Mouse (Mus musculus): ENCODE data around the gene Gucy2g. TPM values are rescaled to one million over a fixed set of nuclear protein-coding genes. Genes with fewer than 3 reads are reported as not detected.
A peak's percentile ranks its signal among the peaks of the same experiment; 100 is the strongest.

Gene Gucy2g
- polyA plus RNA-seq, 1 experiment from 2014 or later: not detected

DNA sequence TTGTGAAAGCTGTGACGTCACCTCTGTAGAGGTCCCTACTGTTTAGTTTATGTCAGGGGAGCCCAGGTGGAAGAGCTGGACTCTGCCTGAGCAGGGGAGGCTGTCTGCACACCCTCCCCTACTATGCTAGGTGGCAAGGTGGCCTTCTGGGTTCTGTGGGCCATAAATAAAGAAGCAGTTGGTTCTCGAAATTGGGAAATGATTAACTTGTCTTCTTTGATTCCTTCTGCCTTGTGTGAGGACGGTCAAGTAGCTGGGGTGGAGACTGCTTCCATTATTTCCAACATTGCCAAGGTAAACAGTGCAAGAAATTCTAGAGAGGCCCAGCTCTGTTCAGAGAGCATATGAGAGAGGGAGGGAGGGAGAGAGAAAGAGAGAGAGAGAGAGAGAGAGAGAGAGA, 27.1 kb upstream of the Gucy2g start:
- Histone ChIP-seq H3K9me3 (ENCODE audit: control insufficient read depth, low read length) (no peaks in the 10 kb centered on the region), H3K9ac (ENCODE audit: low read length) (no peak overlapping the region), H3K4me2 (ENCODE audit: low read depth) (no peak overlapping the region), H3K36me3 (ENCODE audit: control insufficient read depth, insufficient read depth, low read length) (no peaks in the 10 kb centered on the region), H3K4me1 (ENCODE audit: control insufficient read depth, insufficient read depth, low read length) (no peaks in the 10 kb centered on the region), H3K27ac (ENCODE audit: low read depth, low read length) (no peak overlapping the region), H3K27me3 (ENCODE audit: control insufficient read depth, insufficient read depth, low read length) (no peaks in the 10 kb centered on the region), H3K4me3 (ENCODE audit: low read depth, low read length) (no peak overlapping the region)
- 63% methylated on average over 3 of the region's 3 CpGs for WGBS
- ATAC-seq (ENCODE audit: insufficient read depth, low FRiP score, low TSS enrichment): no peak
- no peak for DNase-seq (ENCODE audit: low spot score)

DNA sequence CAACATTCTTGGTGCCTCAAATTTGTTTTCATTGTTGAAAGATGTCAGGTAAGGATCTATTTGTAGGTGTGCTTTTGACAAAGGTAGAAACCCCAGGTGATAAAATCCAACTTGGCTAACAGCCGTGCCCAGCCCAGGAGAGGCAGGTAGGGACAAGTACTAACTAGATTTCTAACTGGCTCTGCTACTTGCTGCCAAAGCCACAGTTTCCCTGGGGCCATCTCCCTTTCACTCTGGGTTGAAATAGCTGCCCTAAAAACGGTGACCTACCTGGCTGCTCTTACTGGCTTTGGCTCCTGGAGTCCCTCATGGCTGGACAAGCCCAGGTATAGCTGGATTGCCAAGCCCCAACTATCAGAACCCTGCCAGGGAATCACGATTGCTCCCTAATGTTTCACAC, 25.8 kb upstream of the Gucy2g start:
- no peak for DNase-seq (ENCODE audit: low spot score)
- Histone ChIP-seq H3K36me3 (ENCODE audit: control insufficient read depth, insufficient read depth, low read length) (no peaks in the 10 kb centered on the region), H3K4me3 (ENCODE audit: low read depth, low read length) (no peak overlapping the region), H3K4me1 (ENCODE audit: control insufficient read depth, insufficient read depth, low read length) (no peaks in the 10 kb centered on the region), H3K9ac (ENCODE audit: low read length) (no peak overlapping the region), H3K27ac (ENCODE audit: low read depth, low read length) (no peak overlapping the region), H3K27me3 (ENCODE audit: control insufficient read depth, insufficient read depth, low read length) (no peaks in the 10 kb centered on the region), H3K9me3 (ENCODE audit: control insufficient read depth, low read length) (no peaks in the 10 kb centered on the region), H3K4me2 (ENCODE audit: low read depth) (no peak overlapping the region)
- no peak for ATAC-seq (ENCODE audit: insufficient read depth, low FRiP score, low TSS enrichment)
- 83% methylated on average over 3 of the region's 3 CpGs for WGBS

DNA sequence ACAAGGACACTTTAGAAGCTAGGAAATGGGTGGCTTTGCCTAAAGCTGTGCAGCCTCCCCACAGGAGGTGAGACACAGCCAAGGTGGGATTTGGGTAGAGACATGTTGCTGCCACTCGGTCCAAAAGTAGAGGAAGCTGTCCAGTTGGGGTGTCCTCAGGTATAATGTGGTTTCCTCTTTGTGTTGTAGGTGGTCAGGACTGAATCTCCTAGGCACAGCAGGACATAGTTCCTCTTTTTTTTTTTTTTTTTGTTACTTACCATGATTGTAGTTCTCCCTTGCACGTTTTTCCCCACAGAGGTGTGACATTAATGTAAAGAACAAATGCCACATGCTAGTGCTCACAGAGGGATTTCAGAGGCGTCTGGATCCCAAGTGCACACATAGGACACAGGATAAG, 24.2 kb upstream of the Gucy2g start:
- no peaks in the 10 kb centered on the region for H3K9me3 ChIP-seq (ENCODE audit: control insufficient read depth, low read length)
- H3K27ac ChIP-seq (ENCODE audit: low read depth, low read length): no peak overlapping the region
- 84% methylated on average over 3 of the region's 3 CpGs for WGBS
- DNase-seq (ENCODE audit: low spot score): no peak
- no peak overlapping the region for H3K4me3 ChIP-seq (ENCODE audit: low read depth, low read length)
- H3K9ac ChIP-seq (ENCODE audit: low read length): no peak overlapping the region
- no peaks in the 10 kb centered on the region for H3K4me1 ChIP-seq (ENCODE audit: control insufficient read depth, insufficient read depth, low read length)
- no peak overlapping the region for H3K4me2 ChIP-seq (ENCODE audit: low read depth)
- ATAC-seq (ENCODE audit: insufficient read depth, low FRiP score, low TSS enrichment): no peak
- H3K27me3 ChIP-seq (ENCODE audit: control insufficient read depth, insufficient read depth, low read length): no peaks in the 10 kb centered on the region
- no peaks in the 10 kb centered on the region for H3K36me3 ChIP-seq (ENCODE audit: control insufficient read depth, insufficient read depth, low read length)

DNA sequence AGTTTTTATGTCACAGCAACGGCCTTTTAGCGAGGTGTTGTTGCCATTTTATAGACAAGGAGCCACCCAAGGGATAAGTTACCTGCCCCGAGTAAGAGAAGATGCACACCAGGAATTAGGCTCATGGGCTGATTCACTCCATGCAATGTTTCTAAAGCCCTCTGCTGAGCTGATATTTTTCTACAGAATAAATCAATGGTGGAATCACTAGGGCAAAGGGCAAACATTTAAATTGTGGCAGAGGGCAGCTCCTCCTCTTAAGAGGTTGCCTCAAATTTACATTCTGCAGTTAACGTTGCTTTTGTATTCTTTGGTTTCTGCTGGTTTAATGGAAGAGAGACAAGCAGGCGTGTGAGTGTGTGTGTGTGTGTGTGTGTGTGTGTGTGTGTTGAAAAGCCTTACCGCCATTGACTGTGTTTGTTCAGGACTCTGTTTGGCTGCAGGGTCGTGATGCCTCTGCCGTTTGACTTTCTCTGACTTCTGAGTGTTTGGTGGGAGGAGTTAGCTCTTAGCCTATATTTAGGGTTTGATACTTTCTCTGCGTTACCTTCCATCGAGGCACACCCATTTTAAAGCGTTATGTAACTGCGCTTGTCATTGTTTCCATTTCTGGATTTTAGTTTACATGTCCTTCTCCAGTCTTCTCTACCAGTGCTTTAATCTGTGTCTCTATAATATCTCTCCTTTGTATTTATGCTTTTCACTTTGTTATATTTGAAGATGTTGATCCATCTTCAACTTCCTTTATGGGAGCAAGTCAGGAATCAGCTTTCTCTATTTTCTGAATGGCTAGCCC, 19.6 kb upstream of the Gucy2g start:
- ATAC-seq (ENCODE audit: insufficient read depth, low FRiP score, low TSS enrichment) (no peak), DNase-seq (ENCODE audit: low spot score) (no peak)
- H3K27ac ChIP-seq (ENCODE audit: low read depth, low read length): no peak overlapping the region
- H3K36me3 ChIP-seq (ENCODE audit: control insufficient read depth, insufficient read depth, low read length): no peaks in the 10 kb centered on the region
- no peaks in the 10 kb centered on the region for H3K9me3 ChIP-seq (ENCODE audit: control insufficient read depth, low read length)
- WGBS: 72% methylated on average over 12 of the region's 12 CpGs
- H3K4me3 ChIP-seq (ENCODE audit: low read depth, low read length): no peak overlapping the region
- no peaks in the 10 kb centered on the region for H3K27me3 ChIP-seq (ENCODE audit: control insufficient read depth, insufficient read depth, low read length)
- H3K4me2 ChIP-seq (ENCODE audit: low read depth): no peak overlapping the region
- no peak overlapping the region for H3K9ac ChIP-seq (ENCODE audit: low read length)
- no peaks in the 10 kb centered on the region for H3K4me1 ChIP-seq (ENCODE audit: control insufficient read depth, insufficient read depth, low read length)

DNA sequence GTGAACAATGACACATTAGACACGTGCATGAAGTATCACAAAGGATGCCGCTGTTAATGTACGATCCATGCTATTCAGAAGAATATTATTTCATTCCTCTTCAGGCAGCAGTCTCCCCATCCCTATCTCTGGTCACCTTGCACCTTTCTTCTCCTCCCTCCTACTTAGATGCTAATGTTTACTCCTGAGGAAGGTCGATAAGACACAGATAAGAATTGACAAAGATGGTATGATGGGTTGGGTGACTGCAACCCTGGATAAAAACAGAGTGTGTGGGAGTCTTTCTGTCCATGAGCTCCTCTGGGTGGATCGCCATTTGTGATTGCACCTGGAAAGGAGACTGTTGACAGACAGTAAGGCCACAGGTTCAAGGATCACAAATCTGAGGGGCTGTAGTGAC, 17.5 kb upstream of the Gucy2g start:
- Histone ChIP-seq H3K4me2 (ENCODE audit: low read depth) (no peak overlapping the region), H3K4me3 (ENCODE audit: low read depth, low read length) (no peak overlapping the region), H3K4me1 (ENCODE audit: control insufficient read depth, insufficient read depth, low read length) (peaks cover 3% of the 10 kb centered on the region; the same call in 1 of the 2 replicates), H3K36me3 (ENCODE audit: control insufficient read depth, insufficient read depth, low read length) (no peaks in the 10 kb centered on the region), H3K27ac (ENCODE audit: low read depth, low read length) (no peak overlapping the region), H3K9me3 (ENCODE audit: control insufficient read depth, low read length) (no peaks in the 10 kb centered on the region), H3K9ac (ENCODE audit: low read length) (no peak overlapping the region), H3K27me3 (ENCODE audit: control insufficient read depth, insufficient read depth, low read length) (no peaks in the 10 kb centered on the region)
- no peak for DNase-seq (ENCODE audit: low spot score)
- ATAC-seq (ENCODE audit: insufficient read depth, low FRiP score, low TSS enrichment): no peak
- 96% methylated on average over 5 of the region's 5 CpGs for WGBS

DNA sequence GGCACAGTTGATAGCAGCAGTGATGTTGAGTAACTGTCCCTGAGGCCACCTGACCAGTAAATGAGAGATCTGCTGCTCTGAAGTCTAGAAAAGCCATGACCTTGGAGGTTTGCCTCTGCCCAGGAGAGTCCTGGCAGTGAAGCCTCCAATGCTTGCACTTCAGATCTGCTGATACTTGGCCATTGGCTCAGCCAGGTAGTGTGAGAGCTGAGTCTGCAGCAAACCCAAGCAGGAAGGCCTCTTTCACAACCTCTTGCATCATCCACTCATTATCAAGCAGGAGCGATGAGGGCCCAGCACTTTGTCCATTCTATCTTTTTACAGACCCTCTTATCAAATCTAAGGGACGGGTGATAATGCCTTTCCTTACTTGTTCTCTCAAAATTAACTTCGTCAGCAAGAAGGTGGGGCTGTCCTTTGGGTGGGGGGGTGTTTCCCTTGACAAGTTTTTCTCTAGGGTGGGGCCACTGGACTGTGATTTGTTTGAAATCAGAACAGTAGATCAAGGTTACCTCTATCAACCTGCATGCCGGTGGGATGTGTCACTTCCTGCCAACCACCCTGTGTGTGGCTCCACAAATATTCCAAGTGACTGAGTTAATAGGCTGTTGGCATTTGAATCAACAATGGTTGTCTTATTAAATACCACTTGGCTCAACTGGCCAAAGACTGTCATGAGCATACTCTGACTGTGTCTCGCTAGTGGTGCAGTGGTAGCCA, 16.8 kb upstream of the Gucy2g start:
- ATAC-seq (ENCODE audit: insufficient read depth, low FRiP score, low TSS enrichment): no peak
- Histone ChIP-seq H3K4me3 (ENCODE audit: low read depth, low read length) (no peak overlapping the region), H3K9ac (ENCODE audit: low read length) (no peak overlapping the region), H3K27ac (ENCODE audit: low read depth, low read length) (no peak overlapping the region), H3K27me3 (ENCODE audit: control insufficient read depth, insufficient read depth, low read length) (no peaks in the 10 kb centered on the region), H3K9me3 (ENCODE audit: control insufficient read depth, low read length) (no peaks in the 10 kb centered on the region), H3K4me2 (ENCODE audit: low read depth) (no peak overlapping the region), H3K36me3 (ENCODE audit: control insufficient read depth, insufficient read depth, low read length) (no peaks in the 10 kb centered on the region), H3K4me1 (ENCODE audit: control insufficient read depth, insufficient read depth, low read length) (peaks cover 3% of the 10 kb centered on the region; the same call in 1 of the 2 replicates)
- WGBS: 92% methylated on average over 5 of the region's 5 CpGs
- DNase-seq (ENCODE audit: low spot score): no peak

DNA sequence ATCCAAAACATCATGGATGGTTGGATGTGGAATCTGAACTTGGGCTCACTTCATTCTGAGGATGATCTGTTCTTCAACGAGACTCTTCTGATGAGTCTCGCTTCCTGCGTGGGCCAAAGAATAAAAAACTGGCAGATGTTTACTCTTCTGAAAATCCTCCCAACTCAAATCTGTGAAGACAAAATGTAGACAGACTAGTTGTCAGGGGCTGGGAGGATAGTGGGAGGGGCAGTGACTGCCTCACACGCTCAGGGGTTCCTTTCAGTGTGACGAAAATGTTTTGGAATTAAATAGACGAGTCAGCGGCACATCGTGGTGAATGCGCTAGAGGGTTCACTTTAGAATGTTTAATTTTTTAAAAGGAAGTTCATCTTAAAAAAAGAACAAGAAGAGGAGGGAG, 15.1 kb upstream of the Gucy2g start:
- DNase-seq (ENCODE audit: low spot score) (no peak), ATAC-seq (ENCODE audit: insufficient read depth, low FRiP score, low TSS enrichment) (no peak)
- Histone ChIP-seq H3K4me3 (ENCODE audit: low read depth, low read length) (no peak overlapping the region), H3K9ac (ENCODE audit: low read length) (no peak overlapping the region), H3K4me1 (ENCODE audit: control insufficient read depth, insufficient read depth, low read length) (peaks cover 3% of the 10 kb centered on the region; the same call in 1 of the 2 replicates), H3K27me3 (ENCODE audit: control insufficient read depth, insufficient read depth, low read length) (no peaks in the 10 kb centered on the region), H3K36me3 (ENCODE audit: control insufficient read depth, insufficient read depth, low read length) (no peaks in the 10 kb centered on the region), H3K27ac (ENCODE audit: low read depth, low read length) (no peak overlapping the region), H3K9me3 (ENCODE audit: control insufficient read depth, low read length) (no peaks in the 10 kb centered on the region), H3K4me2 (ENCODE audit: low read depth) (no peak overlapping the region)
- 92% methylated on average over 9 of the region's 9 CpGs for WGBS

DNA sequence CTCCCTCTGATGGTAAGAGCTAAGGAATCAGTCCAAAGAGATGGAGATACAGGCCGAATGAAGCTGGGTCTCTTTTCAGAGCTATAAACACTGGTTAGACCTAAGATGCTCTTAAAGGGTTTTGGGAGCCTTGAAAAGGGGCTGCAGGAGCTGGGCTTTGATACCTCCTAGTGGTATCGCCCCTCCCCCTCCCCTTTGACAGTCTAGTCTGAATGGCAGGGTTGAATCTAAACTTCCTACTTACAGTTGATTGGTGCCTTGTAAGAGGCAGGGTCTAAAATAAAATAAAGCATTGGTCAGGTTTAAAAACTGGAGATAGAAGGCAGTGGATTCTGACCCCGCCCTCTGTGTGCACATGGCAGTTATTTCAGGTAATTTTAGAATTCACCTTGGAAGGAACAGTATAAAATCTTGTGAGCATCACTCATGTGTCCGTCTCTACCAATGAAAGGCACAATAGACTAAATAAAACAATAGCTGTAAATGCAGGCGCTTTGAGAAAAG, 13.5 kb upstream of the Gucy2g start:
- WGBS: 10% methylated on average over 5 of the region's 5 CpGs
- H3K4me3 ChIP-seq (ENCODE audit: low read depth, low read length): peak overlapping the region; percentile 54
- H3K4me2 ChIP-seq (ENCODE audit: low read depth): peak overlapping the region; percentile 96
- H3K9me3 ChIP-seq (ENCODE audit: control insufficient read depth, low read length): no peaks in the 10 kb centered on the region
- no peaks in the 10 kb centered on the region for H3K36me3 ChIP-seq (ENCODE audit: control insufficient read depth, insufficient read depth, low read length)
- no peaks in the 10 kb centered on the region for H3K27me3 ChIP-seq (ENCODE audit: control insufficient read depth, insufficient read depth, low read length)
- peak; percentile 54 for ATAC-seq (ENCODE audit: insufficient read depth, low FRiP score, low TSS enrichment)
- H3K27ac ChIP-seq (ENCODE audit: low read depth, low read length): no peak overlapping the region; the same call in 1 of the 2 replicates
- peaks cover 3% of the 10 kb centered on the region; the same call in 1 of the 2 replicates for H3K4me1 ChIP-seq (ENCODE audit: control insufficient read depth, insufficient read depth, low read length)
- peak; percentile 40 for DNase-seq (ENCODE audit: low spot score)
- peak overlapping the region; percentile 80 for H3K9ac ChIP-seq (ENCODE audit: low read length)
